Mouse (Mus musculus): ENCODE results near the gene BC055324. TPM values are rescaled to one million over a fixed set of nuclear protein-coding genes. Genes with fewer than 3 reads are reported as not detected.

The BC055324 gene
- total and polyA plus RNA-seq, 3 experiments: 19.2 to 21.4 TPM; not detected in 1

DNA sequence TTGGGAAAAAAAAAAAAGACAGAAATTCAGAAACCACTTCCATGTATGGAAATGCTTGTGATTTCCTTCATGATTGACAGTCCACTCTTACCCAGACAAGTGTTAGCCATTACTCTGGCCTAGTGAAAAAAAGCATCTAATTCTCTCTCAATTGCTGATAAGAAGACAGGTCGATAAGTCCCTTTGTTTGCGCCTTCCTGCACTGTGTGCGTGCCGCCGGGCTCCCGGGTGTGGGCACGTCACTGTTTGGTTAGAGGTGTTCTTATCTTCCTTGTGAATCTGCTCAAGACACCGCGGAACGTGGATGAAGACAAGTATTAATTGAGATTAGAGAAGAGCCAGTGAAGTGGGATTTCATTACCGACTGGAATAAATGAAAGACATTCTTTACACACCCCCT is 86.2 kb downstream of the BC055324 start:
- Histone ChIP-seq H3K79me2 (ENCODE audit: control insufficient read depth, insufficient read depth, low read length, poor library complexity) (no peaks in the 10 kb centered on the region), H3K4me3 (ENCODE audit: control insufficient read depth in 1 of 2, insufficient read depth in 1 of 2, low read depth in 2 of 2, low read length in 2 of 2) (no peak overlapping the region), H3K9ac (ENCODE audit: control insufficient read depth, low read depth, low read length, poor library complexity, severe bottlenecking) (no peak overlapping the region), H3K9me3 (replicated peaks; ENCODE audit: insufficient read depth, low read length) (no peaks in the 10 kb centered on the region), H3K27me3 (ENCODE audit: control insufficient read depth in 1 of 2, insufficient read depth in 2 of 2, low read length in 2 of 2) (no peaks in the 10 kb centered on the region), H3K27ac (ENCODE audit: control insufficient read depth, low read depth, low read length) (no peak overlapping the region), H3K36me3 (ENCODE audit: control insufficient read depth in 1 of 2, insufficient read depth in 2 of 2, low read length in 2 of 2) (no peaks in the 10 kb centered on the region), H3K4me1 (ENCODE audit: control insufficient read depth in 1 of 2, insufficient read depth in 2 of 2, low read length in 2 of 2) (no peaks in the 10 kb centered on the region)
- no peak for TF ChIP-seq MYB (IDR thresholded peaks at IDR 0.05; ENCODE audit: low read depth, low read length)
- no peak for TF ChIP-seq MAFK (IDR thresholded peaks at IDR 0.05; ENCODE audit: borderline replicate concordance, low read depth, low read length)
- no peak for TF ChIP-seq EP300 (IDR thresholded peaks at IDR 0.05; ENCODE audit: low read depth in 1 of 2, low read length in 2 of 2)
- no peak for TF ChIP-seq MEF2A (IDR thresholded peaks at IDR 0.05; ENCODE audit: extremely low read depth, insufficient replicate concordance, low read depth, low read length, poor library complexity, severe bottlenecking)
- TF ChIP-seq ZNF384 (IDR thresholded peaks at IDR 0.05; ENCODE audit: low read depth, low read length): no peak
- TF ChIP-seq ZC3H11A (IDR thresholded peaks at IDR 0.05; ENCODE audit: low read depth, low read length): no peak
- no peak for TF ChIP-seq POLR2A (IDR thresholded peaks at IDR 0.05; ENCODE audit: control insufficient read depth in 1 of 2, insufficient read depth in 1 of 2, low read depth in 1 of 2, low read length in 2 of 2, poor library complexity in 1 of 2)
- no peak for TF ChIP-seq GABPA (IDR thresholded peaks at IDR 0.05; ENCODE audit: low read depth, low read length)
- TF ChIP-seq ZKSCAN1 (IDR thresholded peaks at IDR 0.05; ENCODE audit: low read depth, low read length): no peak
- no peak for TF ChIP-seq TBP (IDR thresholded peaks at IDR 0.05; ENCODE audit: low read depth, low read length)
- no peak for TF ChIP-seq MAX (IDR thresholded peaks at IDR 0.05; ENCODE audit: low read length)
- TF ChIP-seq MXI1 (IDR thresholded peaks at IDR 0.05; ENCODE audit: low read depth, low read length): no peak
- no peak for TF ChIP-seq BHLHE40 (IDR thresholded peaks at IDR 0.05; ENCODE audit: borderline replicate concordance, low read depth, low read length)
- DNase-seq (ENCODE audit: low read depth, low spot score): no peak

DNA sequence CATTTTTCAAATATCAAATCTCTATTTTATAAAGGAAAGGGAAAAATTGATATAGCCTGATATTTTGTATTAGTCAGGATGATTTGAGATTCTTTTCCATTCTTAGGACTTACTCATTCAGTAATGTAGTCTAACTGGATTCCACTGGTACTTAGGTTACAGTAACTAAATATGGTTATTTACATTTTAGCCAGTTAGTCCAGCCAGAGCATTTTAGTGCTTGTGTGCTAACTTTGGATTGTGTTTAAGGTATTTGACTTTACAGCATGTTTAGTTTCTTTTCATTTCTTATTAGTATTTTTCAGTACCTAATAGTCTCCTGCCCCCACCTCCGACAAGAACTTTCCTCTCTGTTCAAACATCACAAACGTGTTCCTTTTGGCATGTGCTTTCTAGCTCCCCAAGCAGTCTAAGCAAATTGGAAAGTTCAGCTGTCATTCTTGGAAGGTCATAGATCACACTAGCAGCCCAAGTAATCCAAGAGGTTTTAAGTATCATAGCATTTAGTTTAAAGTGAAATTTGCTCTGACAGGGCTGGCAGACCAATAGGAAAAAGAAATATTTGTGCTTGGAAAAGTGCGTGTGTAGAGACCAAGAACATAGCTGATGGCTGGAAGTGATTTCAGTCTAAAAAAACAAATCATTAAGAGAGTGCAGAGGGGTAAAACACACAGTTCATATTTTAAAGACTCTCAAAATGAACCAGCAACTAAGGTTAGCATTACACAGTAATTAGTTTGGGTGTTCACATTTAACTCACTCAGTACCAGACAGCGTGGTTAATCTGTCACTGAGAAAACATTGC is 87.4 kb downstream of the BC055324 start:
- no peak overlapping the region for H3K27ac ChIP-seq (ENCODE audit: control insufficient read depth, low read depth, low read length)
- no peaks in the 10 kb centered on the region for H3K4me1 ChIP-seq (ENCODE audit: control insufficient read depth in 1 of 2, insufficient read depth in 2 of 2, low read length in 2 of 2)
- TF ChIP-seq BHLHE40 (IDR thresholded peaks at IDR 0.05; ENCODE audit: borderline replicate concordance, low read depth, low read length): no peak
- no peak for TF ChIP-seq CHD2 (IDR thresholded peaks at IDR 0.05; ENCODE audit: low read length)
- TF ChIP-seq ZNF384 (IDR thresholded peaks at IDR 0.05; ENCODE audit: low read depth, low read length): no peak
- no peak for TF ChIP-seq JUND (IDR thresholded peaks at IDR 0.05; ENCODE audit: low read depth, low read length)
- TF ChIP-seq SMC3 (IDR thresholded peaks at IDR 0.05; ENCODE audit: low read depth, low read length): no peak
- no peak for TF ChIP-seq MAX (IDR thresholded peaks at IDR 0.05; ENCODE audit: low read length)
- no peak for TF ChIP-seq UBTF (IDR thresholded peaks at IDR 0.05; ENCODE audit: borderline replicate concordance, insufficient read depth, low read depth, low read length)
- TF ChIP-seq SIN3A (IDR thresholded peaks at IDR 0.05; ENCODE audit: low read length): no peak
- no peak for TF ChIP-seq ZMIZ1 (IDR thresholded peaks at IDR 0.05; ENCODE audit: low read depth, low read length)
- TF ChIP-seq MYB (IDR thresholded peaks at IDR 0.05; ENCODE audit: low read depth, low read length): no peak
- no peak for TF ChIP-seq EP300 (IDR thresholded peaks at IDR 0.05; ENCODE audit: low read depth in 1 of 2, low read length in 2 of 2)
- no peak for TF ChIP-seq TBP (IDR thresholded peaks at IDR 0.05; ENCODE audit: low read depth, low read length)
- TF ChIP-seq HCFC1 (IDR thresholded peaks at IDR 0.05; ENCODE audit: low read depth, low read length): no peak
- no peak for TF ChIP-seq E2F4 (IDR thresholded peaks at IDR 0.05; ENCODE audit: borderline replicate concordance, low read depth, low read length)
- TF ChIP-seq ZC3H11A (IDR thresholded peaks at IDR 0.05; ENCODE audit: low read depth, low read length): no peak
- no peak for TF ChIP-seq GABPA (IDR thresholded peaks at IDR 0.05; ENCODE audit: low read depth, low read length)
- no peak for TF ChIP-seq ETS1 (IDR thresholded peaks at IDR 0.05; ENCODE audit: low read depth, low read length)
- no peak for TF ChIP-seq MAFK (IDR thresholded peaks at IDR 0.05; ENCODE audit: borderline replicate concordance, low read depth, low read length)
- H3K4me3 ChIP-seq (ENCODE audit: control insufficient read depth in 1 of 2, insufficient read depth in 1 of 2, low read depth in 2 of 2, low read length in 2 of 2): no peak overlapping the region
- H3K9ac ChIP-seq (ENCODE audit: control insufficient read depth, low read depth, low read length, poor library complexity, severe bottlenecking): no peak overlapping the region
- H3K36me3 ChIP-seq (ENCODE audit: control insufficient read depth in 1 of 2, insufficient read depth in 2 of 2, low read length in 2 of 2): no peaks in the 10 kb centered on the region
- H3K9me3 ChIP-seq (replicated peaks; ENCODE audit: insufficient read depth, low read length): no peaks in the 10 kb centered on the region
- no peak for DNase-seq (ENCODE audit: low read depth, low spot score)
- H3K27me3 ChIP-seq (ENCODE audit: control insufficient read depth in 1 of 2, insufficient read depth in 2 of 2, low read length in 2 of 2): no peaks in the 10 kb centered on the region
- no peaks in the 10 kb centered on the region for H3K79me2 ChIP-seq (ENCODE audit: control insufficient read depth, insufficient read depth, low read length, poor library complexity)

Data from MEL (cell line).